ENCODE assay signal across 13 mouse cellular contexts in the genomic region with DNA sequence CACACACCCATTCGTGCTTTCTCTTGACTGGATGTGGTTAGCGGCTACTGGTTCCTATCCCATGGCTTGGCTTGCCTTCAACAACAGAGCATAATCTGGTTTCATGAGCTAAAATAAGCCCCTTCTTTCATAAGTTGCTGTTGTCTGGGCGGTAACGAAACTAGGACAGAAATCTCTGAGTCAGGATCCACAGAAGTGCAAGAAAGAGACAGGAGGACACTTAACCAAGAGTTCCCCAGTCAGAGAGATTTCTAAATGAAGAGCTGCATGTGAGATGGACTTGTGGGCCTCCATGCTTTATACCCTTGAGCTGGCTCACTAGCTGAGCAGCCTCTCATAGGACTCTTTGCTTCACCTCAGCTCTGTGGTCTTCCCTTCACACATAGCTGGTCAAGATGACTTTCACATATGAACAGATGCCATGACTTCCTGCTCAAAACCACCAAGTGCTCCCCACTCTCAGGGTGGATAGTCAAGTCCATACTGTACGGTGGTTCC. TPM values are rescaled to one million over a fixed set of nuclear protein-coding genes. Genes with fewer than 3 reads are reported as not detected.
DNase-seq lines count a peak whose midpoint lies in the region; ATAC-seq and TF ChIP-seq lines count a peak whose summit lies in the region.
"Had no signal": no experiment of that assay in that cellular context is flagged by ENCODE, and none has a peak within 500 bp of the region (broad histone marks: within the 10 kb centered on the region; RNA-seq: fewer than 3 reads in every experiment).

No protein-coding gene starts in this region.

- DNase-seq in frontal cortex, postnatal 14 days (ENCODE audit: low spot score in 2 of 2), result no peak
- no peak for DNase-seq in liver, postnatal 0 days
- DNase-seq in liver, result no peak
- peak; percentile 70 for DNase-seq in induced T-regulatory cell, adult 2 months (ENCODE audit: low read depth)
- DNase-seq in skeletal muscle tissue, adult 2 months (ENCODE audit: low read depth, low spot score), result peak; percentile 42
- no peak for DNase-seq in retina, embryonic 14.5 days (ENCODE audit: low spot score)
- DNase-seq: cerebellum, postnatal 25 days; kidney, adult 18-20 months; thymus, adult 18-20 months had no signal

- peak; percentile 97 for ATAC-seq in frontal cortex, adult (ENCODE audit: low TSS enrichment)
- peak; percentile 24; the same call in 1 of the 2 replicates for ATAC-seq in liver, postnatal 0 days
- ATAC-seq in midbrain, embryonic 16.5 days, result no peak
- ATAC-seq: Patski had no signal

- H3K4me1 ChIP-seq in liver, postnatal 0 days (ENCODE audit: insufficient read depth), result peaks cover 7% of the 10 kb centered on the region; the same call in 1 of the 2 replicates
- no peaks in the 10 kb centered on the region for H3K4me1 ChIP-seq in midbrain, embryonic 16.5 days (ENCODE audit: control insufficient read depth, insufficient read depth, low read length)
- H3K4me1 ChIP-seq: lung, embryonic 15.5 days had no signal

- no peaks in the 10 kb centered on the region for H3K27me3 ChIP-seq in liver, postnatal 0 days (ENCODE audit: insufficient read depth, low read length)
- no peaks in the 10 kb centered on the region for H3K27me3 ChIP-seq in midbrain, embryonic 16.5 days (ENCODE audit: control insufficient read depth, insufficient read depth, low read depth, low read length)
- H3K27me3 ChIP-seq: lung, embryonic 15.5 days had no signal

- TF ChIP-seq EP300 in liver, postnatal 0 days (IDR thresholded peaks at IDR 0.05; ENCODE audit: low read depth), result no peak

- peak overlapping the region; percentile 30; the same call in 1 of the 2 replicates for H3K27ac ChIP-seq in liver, postnatal 0 days (ENCODE audit: low read depth)
- no peak overlapping the region for H3K27ac ChIP-seq in midbrain, embryonic 16.5 days (ENCODE audit: low read length)
- H3K27ac ChIP-seq: lung, embryonic 15.5 days had no signal

- no peaks in the 10 kb centered on the region for H3K36me3 ChIP-seq in liver, postnatal 0 days (replicated peaks; ENCODE audit: insufficient read depth, low read length)
- no peaks in the 10 kb centered on the region for H3K36me3 ChIP-seq in midbrain, embryonic 16.5 days (ENCODE audit: control insufficient read depth, insufficient read depth, low read length)
- H3K36me3 ChIP-seq: lung, embryonic 15.5 days had no signal

- WGBS in liver, postnatal 0 days (ENCODE audit: insufficient replicate concordance), result 56% methylated on average over 5 of the region's 5 CpGs
- 96% methylated on average over 5 of the region's 5 CpGs for WGBS in midbrain, embryonic 16.5 days

- H3K9ac ChIP-seq in liver, postnatal 0 days (replicated peaks), result no peak overlapping the region
- H3K9ac ChIP-seq in midbrain, embryonic 16.5 days (ENCODE audit: low read depth, low read length), result no peak overlapping the region
- H3K9ac ChIP-seq: lung, embryonic 15.5 days had no signal

- TF ChIP-seq CTCF in liver, postnatal 0 days (IDR thresholded peaks at IDR 0.05; ENCODE audit: low read depth), result no peak

- no peaks in the 10 kb centered on the region for H3K9me3 ChIP-seq in liver, postnatal 0 days (ENCODE audit: low read length)
- no peaks in the 10 kb centered on the region for H3K9me3 ChIP-seq in midbrain, embryonic 16.5 days (replicated peaks; ENCODE audit: control insufficient read depth, low read length, poor library complexity, severe bottlenecking)
- H3K9me3 ChIP-seq: lung, embryonic 15.5 days had no signal

- H3K4me2 ChIP-seq in liver, postnatal 0 days (ENCODE audit: low read depth, low read length), result no peak overlapping the region
- no peak overlapping the region for H3K4me2 ChIP-seq in midbrain, embryonic 16.5 days (ENCODE audit: low read length)
- H3K4me2 ChIP-seq: lung, embryonic 15.5 days had no signal

- H3K4me3 ChIP-seq in liver, postnatal 0 days (ENCODE audit: low read depth, low read length), result no peak overlapping the region
- no peak overlapping the region for H3K4me3 ChIP-seq in midbrain, embryonic 16.5 days (ENCODE audit: low read depth, low read length)
- H3K4me3 ChIP-seq: lung, embryonic 15.5 days had no signal

RNA-seq across cellular contexts. Expression of a gene that starts 12.7 kb away (rescaled TPM):
- 9.8 and 12.3 TPM in 2 replicates for polyA plus RNA-seq in liver, postnatal 0 days (2015; fragmentation: Nextera tagmentation; extraction: Ambion mirVana)
- 2.5 and 3.2 TPM in 2 replicates for polyA plus RNA-seq in midbrain, embryonic 16.5 days (2015; fragmentation: Nextera tagmentation; extraction: Ambion mirVana)
- polyA plus RNA-seq: Patski had no signal

RNA-seq across cellular contexts. Expression of a gene that starts 41.1 kb away (rescaled TPM):
- polyA plus RNA-seq in liver, postnatal 0 days (2015; fragmentation: Nextera tagmentation; extraction: Ambion mirVana), result not detected in 2 replicates
- polyA plus RNA-seq in midbrain, embryonic 16.5 days (2015; fragmentation: Nextera tagmentation; extraction: Ambion mirVana), result 107 and 112 TPM in 2 replicates
- polyA plus RNA-seq: Patski had no signal

Comparison
In these comparisons a context has a peak if more than half of its experiments do, and no peak if none do; other contexts are left out.
1. DNase-seq: peak in induced T-regulatory cell, adult 2 months (single experiment) and skeletal muscle tissue, adult 2 months (single experiment); none in frontal cortex, postnatal 14 days (0 of 2), liver, postnatal 0 days (single experiment), liver (single experiment) and retina, embryonic 14.5 days (single experiment).
2. RNA of a gene that starts 41.1 kb away (polyA plus RNA-seq): 107 to 112 TPM in midbrain, embryonic 16.5 days; not detected in liver, postnatal 0 days; every median in the first group is over 100 times any median in the second.